Mouse (Mus musculus): ENCODE results near the gene Megf9.

The Megf9 gene

DNA sequence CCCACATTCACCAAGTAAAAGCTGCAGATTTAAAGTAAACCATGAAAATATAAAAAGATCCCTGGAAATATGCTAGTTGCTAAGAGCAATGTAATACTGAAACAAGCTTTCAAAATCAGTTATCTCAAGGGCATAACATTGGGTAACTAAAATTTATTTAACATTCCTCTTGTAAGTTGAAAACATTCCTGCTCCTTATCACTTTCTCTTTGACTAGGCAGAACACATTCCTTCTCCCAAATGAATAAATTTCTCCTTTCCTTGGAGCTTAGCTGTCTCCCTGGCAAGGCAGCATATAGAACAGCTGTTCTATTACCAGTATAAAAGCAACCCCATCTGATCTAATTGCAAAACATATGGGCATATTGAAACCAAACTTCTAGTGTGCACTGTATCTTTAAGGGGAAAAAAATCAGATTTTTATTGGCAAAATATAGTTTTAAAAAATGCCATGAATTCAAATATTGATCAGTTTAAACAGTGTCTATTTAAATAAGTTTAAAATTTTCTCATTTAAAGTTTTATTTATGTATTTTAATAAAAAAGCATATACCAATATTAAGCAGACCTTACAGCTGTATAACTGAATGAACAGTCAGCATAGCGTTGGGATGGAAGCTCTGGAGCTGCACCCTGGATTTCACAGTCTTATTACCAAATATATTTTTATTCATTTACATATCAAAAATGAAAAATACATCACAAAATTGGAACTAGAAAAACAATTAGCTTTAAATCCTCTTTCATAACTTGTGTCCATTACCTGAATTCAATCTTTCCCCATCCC lies 13.1 kb downstream of the Megf9 start:
- DNase-seq, result no peak

DNA sequence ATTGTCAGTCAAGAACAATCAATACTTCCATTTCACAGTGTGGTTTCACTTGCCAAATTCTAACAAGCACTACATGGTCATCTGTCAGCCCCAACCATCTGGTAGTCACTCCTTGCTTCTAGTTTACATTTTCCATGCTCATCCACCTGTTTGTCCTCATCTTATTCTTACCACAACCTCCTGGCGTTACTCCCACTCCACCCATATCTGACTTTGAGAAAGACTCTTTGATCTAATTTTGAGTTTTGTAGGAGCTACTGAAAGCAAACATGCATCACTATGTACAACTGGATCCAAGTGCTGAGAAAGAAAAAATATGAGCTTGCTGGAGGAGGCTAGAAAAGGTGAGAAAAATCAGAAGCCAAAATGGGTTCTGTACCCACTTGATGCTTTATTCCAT lies 17.1 kb downstream of the Megf9 start:
- no peak for DNase-seq

DNA sequence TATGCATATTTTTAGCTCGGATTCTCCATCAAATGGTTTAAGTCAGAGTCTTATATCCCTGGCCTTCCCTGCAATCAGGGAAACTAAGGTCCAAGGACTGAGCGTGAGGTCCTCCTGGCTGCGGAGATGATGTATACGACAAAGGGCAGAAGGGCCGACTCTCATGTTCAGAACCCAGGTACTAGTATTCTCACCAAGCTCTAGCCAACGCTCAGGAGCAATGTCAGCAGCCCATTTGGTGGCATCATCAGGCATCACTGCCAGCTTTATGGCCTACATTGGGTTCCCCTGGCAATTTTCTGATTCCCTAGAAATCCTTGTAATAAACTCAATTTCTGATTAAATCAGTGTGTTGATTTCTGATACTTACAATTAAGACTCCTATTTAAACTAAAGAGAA lies 18.5 kb downstream of the Megf9 start:
- no peak for DNase-seq

DNA sequence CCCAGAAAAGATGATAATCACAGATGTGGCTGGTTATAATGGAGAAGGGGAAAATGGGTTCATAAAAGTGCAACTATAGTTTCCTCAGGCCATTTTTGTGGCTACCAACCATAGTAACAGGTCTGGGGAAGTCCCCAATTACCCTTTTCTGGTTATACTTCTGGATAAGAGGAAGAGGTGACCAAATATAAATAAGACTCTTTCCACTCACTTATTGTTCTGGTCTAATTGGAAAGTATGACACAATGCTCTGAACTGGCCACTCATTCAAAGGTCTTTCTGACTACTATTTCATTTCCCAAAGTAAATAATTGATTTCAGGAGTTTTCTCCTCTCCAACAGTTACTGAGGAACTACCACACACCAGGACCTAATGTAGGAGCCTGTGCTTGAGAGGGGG lies 19.3 kb downstream of the Megf9 start:
- DNase-seq, result no peak

DNA sequence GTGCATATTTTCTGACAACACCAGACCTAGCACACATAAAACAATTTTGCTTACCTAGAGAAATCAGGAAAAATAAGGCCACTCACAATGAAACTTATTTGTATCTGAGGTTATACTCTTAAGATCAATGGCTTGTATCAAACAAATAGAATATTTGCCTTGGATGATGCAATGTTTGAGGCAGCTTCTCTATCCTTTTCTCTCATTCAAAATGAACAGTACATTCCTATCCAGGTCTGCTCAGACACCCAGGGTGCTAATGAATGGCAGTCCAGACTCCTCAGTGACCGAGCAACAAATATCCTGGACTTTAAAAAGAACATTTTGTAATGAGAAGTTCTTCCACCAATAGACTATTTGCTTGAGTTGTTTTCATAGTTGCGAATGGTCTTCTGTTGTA lies 24.8 kb downstream of the Megf9 start:
- no peak for DNase-seq

DNA sequence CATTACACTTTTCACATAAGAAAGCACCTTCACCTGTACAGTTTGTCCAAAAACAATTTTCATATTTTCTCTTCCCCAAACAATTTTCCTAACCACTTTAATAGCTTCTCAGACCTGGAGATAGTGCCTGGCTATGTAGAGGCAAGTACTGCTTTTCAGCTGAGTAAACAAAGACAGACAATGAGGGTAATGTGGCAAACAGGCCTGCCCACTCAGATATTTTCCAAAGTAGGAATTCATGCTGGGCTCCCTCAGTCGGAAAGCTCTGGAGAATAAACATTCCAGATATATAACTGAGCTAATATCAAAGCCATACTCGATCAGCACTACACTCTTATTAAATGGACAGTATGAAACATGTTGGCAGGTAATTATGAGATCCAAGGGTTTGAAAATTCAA lies 25.2 kb downstream of the Megf9 start:
- no peak for DNase-seq

DNA sequence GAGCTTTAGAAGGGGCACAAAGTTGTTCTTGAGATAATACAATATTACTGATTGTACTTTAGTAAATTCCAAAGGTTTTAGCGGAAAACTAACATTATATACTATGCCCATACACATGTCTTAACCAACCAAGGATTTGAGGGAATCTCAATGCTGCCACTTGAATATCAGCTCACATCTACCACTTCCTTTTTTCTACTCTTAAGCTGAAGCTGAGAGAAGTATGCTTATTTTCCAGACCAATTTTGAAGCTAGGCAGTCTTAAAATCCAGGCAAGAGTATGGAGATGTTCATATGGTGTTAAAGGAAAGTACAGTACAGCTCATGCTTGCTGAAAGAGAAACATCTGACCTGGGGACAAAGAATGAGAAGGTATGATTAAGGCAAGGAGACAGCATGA lies 26.6 kb downstream of the Megf9 start:
- DNase-seq, result no peak

DNA sequence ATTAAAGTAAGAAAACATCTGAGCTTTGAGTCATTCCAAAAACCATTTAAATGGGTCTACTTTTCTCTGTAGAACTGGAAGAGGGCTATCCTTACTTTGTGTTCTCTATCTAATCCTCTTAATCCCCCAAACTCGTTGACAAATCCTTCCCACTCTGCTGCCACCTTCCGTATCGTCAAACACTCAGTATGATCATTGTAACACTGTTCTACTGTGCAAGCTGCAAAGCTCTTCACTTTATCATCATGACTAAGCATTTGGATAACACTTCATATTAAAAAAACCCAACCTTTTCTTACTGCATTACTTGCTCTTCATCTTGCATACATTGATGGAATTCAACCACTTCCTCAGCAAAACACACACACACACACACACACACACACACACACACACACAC lies 28.8 kb downstream of the Megf9 start:
- no peak for DNase-seq

DNA sequence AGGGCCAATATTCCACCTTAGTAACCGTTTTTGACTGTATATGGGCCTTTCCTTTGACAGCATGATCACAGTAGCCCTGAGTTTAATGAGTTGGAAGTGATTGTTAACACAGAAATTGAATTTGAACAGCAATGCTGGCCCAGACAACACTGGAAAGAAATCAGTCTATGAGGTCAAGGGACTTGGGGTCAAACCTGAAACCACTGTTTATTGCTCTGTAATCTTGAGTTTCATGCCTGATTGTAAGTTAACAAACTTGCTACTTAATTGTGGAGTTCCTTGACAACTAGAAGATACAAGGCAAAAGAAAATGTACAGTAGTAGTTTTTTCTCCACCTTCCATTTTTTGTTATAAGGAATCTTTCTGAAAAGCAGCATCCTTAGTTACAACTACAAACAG lies 31.0 kb downstream of the Megf9 start:
- DNase-seq, result no peak

DNA sequence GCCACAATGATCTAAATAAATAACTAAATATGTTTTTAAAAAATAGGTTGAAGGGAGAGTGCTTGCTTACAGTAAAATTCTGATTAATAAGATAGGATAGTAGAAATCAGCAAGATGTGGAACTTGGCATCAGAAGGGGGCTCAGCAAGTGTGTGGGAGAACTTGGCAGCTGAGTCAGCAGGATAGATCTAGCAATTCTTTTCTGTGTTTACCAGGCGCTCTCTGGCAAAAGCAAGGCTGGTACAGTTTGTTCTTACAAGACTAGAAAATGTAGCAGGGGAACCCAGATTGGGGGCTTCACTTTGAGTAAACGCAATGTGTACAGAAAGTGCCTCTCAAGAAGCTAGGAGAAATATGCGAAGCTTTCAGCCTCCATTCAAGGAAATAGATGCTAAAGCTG lies 35.5 kb downstream of the Megf9 start:
- no peak for DNase-seq

DNA sequence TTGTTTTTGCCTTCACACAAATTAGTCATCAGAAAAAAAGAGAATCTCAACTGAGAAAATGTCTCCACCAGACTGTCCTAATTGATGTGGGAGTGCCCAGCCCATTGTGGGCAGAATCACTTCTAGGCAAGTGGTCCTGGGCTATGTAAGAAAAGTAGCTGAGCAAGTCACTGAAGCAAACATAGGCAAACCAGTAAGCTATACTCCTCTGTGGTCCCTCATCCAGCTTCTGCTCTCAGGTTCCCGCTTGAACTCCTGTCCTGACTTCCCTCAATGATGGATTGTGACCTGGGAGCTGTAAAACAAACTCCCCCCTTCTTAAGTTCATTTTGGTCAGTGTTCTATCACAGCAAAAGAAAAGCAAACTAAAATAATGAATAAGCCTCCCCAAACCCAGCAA lies 37.8 kb downstream of the Megf9 start:
- DNase-seq, result no peak

DNA sequence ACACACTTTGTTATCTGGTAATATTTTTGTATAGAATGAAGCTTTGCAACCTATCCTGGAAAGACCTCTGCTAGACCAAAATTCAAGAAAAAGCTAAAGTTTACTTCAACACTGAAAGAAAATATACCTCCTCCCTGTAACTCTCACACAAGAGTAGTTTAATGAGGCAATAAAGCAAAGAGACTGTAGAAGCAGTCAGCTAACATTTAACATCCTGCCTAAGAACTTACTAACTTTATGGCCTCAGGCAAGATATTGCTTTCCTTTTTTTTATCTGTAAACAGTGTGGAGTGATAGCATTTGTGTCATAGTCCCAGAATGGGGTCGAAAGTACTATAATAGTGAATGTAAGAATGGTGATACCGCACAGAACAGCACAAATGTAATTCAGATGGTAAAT lies 45.0 kb downstream of the Megf9 start:
- no peak for DNase-seq

DNA sequence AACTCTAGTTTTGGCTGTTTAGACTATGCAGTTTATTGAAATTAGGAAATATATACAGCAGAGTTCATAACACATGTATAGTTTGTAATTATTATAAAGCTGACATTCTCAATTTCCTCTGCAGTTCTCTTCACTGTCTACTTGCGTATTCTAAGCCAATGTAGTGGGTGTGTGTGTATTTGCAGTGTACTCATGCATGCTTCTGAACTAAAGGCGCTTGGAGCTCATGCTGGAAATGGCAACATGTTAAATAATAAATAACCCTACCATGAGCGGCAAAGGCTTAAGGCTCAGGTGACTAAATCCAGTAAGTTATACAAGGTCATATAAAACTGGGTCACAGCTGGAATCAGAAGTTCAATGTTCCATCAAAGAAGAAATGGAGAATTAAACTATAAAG lies 46.4 kb downstream of the Megf9 start:
- no peak for DNase-seq

DNA sequence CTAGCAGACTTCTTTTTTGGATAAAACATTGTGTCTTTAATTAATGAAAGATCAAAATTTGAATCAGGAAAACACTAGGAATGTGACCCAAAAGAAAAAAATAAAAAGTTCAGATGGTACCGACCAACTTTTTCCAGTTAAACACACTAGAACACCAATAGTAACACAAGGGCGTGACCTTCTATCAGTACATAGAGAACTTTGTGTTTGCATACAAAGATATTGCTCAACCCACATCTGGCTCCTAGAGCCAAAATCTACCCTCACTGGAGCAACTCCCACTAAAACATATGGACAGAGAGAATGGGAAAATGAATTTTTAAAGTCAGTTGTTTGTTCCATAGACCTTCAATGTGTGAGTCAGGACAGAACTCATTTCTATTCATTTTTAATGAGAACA lies 50.7 kb downstream of the Megf9 start:
- DNase-seq, result no peak

DNA sequence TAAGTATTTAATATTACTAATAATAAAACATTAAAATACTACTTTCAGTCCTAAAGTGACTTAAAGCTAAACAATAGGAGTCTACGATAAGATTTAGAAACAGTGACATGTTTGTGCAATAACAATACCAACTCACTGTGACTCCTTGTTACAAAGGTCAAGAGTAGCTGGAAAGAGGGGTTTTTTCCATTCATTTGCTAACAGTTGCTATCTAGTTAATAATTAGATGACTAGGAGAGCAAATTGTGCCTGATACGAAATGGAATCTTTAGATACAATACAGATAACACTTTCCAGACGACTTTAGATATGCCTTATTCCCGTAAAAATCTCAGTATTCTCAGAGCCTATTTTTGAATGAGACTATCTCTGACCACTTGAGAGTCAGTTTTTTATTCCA lies 52.9 kb downstream of the Megf9 start:
- no peak for DNase-seq

DNA sequence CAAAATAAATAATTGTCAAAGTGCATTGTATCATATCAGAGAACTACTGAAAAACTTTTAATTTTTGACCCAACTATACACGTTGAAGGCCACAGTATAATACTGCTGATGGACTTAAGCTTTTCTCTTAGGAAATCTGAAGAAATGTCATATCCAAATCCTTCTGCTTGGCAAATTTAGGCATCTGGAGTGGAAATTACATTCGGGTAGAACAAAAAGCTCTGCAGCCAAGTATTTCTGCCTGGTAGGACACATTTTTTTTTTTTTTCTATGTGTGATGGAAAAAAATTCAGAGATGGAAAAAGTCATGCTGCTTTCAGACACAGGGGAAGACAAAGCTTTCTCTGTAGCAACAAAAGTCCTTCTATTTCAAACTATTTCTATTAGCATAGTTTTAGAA lies 63.4 kb downstream of the Megf9 start:
- no peak for DNase-seq

DNA sequence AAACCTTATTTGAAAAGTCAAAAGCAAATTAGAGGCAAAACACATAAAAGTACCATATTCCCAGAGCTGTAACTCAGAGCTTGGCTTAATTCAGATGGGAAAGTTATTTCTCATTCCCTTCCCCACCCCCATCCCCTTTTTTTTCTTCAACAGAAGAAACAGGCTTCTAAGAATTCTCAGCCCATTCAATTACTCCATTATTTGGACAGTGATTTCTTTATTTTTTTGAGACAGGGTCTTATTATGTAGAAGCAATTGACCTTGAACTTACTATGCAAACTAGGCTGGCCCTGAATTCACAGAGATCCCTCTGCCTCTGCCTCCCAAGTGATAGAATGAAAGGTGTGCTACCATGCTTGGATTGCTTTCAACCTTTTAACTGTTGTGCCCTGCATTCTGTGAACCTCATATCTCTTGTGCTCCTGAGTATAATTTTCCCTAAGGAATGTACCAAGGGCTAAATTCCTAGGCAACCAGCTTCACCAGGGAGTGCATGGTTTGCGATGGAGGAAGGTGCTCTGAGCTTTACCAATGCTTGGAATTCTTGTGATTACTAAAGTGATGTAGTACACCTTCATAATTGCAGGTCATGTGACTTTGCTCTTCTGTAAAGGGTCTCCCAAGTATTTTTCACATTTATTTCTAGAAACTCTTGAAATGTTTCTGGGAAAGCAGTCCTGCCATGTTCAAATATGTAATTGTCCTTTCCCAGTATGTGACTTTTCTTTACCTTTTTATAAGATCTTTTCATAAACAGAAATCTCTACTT lies 68.7 kb downstream of the Megf9 start:
- no peak for DNase-seq

DNA sequence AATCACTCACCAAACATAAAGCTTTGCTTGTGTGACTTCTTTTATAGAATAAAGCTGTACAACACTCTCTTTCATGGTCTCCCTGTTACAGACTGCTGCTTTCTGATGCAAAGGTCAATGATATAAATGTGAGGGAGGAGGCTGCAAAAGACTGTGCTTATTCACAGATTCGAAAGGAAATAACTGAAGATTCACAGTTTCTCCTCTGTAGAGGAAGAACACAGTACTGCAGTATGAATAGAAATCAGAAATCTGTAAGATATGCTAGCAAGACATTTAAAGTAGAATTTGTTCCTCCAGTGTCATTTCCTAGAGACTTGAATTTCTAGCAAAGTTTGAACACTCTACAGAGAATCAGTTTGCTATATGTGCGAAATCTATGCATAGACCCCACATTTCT lies 71.5 kb downstream of the Megf9 start:
- DNase-seq, result no peak

DNA sequence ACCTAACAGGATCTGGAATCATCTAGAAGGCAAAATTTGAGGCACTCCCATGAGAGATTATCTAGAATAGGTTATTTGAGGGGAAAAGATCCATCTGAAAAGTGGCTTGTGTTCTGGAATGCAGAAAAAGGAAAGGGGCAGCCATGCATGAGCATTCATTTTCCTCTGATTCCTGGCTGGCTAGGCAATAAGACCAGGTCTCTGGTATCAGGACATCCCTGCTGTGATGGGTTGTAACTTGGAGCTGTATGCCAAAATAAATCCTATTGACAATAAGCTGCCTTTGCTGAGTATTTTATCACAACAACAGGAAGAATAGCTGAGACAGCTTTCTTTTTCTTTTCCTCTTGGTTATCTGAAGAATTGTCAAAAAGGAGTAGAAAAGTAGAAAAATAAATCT lies 73.4 kb downstream of the Megf9 start:
- DNase-seq, result no peak

DNA sequence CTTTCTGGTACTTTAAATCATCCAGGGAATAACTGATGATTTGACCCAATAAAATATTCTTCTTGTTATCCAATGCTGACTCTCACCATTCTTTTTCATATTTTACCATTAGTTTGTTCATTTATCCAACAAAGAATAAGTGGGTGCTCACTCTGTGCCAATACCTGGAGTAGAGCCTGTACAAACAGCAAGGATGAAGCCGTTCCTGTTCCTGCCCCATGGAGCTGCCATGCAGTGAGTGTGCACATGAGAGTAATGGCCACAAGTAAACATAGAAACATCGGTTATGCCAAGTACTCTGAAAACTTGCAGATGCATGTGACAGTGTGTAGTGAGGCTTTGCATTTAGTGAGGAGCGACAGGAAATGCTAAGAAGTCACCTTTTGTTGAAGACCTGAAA lies 82.6 kb downstream of the Megf9 start:
- DNase-seq, result peak in 1 of 2 experiments; percentile 23

DNA sequence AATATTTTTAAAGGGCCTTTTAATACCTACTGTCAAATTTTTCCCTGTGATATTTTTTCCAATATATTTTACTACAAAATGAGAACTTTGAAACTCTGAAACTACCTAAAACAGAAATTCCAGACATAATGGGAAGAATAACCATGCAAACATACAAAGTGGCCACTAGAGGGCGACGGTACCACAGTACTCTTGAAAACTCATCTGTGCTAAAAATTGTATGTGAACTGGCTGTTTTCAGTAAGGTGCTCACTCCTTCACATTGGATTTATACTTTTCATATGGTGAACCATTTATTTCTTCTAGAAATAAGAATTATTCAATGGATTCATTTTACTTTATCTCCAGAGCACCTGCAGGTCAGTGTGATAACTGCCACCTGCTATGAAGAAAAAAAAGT lies 83.0 kb downstream of the Megf9 start:
- peak in 1 of 2 experiments; percentile 31 for DNase-seq

DNA sequence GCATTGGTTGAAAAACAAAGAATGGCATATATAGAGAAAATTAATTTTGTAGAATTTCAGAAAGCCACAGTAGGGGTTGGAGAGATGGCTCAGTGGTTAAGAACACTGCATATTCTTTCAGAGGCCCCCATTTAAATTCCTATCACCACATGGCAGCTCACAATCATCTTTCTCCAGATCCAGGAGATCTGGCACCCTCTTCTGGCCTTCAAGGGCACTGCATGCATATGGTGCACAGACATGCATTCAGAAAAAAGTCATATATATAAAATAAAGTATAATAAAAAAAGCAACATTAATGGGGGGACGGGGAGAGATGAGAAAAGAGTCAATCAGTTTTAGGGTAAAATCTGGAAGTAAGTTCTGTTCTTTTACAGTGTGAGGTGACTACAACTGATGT lies 85.1 kb downstream of the Megf9 start:
- DNase-seq, result no peak

DNA sequence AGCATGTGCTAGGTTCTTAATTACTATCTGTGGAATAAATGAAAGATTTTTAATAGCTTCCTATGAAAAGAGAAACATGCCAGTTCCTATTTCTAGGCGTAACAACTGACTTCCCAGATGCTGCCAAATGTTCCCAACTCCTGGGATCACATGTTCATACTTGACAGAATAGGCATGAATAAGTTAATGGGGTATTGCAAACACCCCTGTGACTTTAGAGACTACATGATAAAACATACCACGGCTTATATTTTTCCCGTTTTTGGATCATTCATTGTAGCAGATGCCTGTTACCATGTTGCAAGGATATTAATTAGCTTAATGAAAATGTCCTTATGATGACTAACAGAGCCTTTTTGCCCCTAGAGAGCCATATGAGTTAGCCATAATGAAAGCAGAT lies 88.0 kb downstream of the Megf9 start:
- no peak for DNase-seq

DNA sequence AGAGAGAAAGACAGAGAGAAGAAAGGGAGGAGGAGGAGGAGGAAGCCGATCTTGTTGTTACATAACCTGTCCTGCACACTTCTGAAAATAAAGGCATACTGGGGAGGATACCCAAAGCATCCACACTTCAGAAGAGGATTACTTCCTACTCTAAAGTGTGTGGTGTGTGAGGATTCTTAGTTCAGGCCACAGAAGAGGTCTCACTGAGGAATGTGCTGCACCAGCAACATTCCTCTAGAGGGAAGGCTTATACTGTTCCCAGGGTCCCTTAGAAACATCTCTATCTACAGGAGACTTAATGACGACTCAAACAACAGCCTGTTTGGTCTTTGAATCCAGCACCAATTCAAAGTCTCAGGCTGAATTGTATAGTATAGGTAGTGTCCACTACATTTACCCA lies 114.6 kb downstream of the Megf9 start:
- DNase-seq, result no peak

DNA sequence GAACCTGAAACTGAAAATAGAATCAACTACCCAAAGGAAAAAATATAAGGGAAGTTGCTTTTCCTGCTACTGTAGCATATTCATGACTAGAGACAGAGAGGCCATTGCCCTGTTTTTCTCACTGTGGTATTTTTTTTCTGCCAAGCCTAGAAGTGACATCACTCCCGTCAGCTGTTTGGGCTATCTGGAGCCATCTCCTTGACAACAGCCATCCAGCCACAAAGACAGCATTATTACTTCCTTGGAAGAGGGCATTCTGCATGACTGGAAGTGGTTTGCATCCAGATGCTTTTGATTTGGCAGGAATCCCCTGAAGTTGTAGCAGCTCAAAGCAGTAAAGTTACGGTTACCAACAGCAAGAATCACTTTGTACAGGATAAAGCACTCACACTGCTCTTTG lies 122.7 kb downstream of the Megf9 start:
- DNase-seq, result no peak

Measured in lung, postnatal 4 days (tissue).